In the genomic region with DNA sequence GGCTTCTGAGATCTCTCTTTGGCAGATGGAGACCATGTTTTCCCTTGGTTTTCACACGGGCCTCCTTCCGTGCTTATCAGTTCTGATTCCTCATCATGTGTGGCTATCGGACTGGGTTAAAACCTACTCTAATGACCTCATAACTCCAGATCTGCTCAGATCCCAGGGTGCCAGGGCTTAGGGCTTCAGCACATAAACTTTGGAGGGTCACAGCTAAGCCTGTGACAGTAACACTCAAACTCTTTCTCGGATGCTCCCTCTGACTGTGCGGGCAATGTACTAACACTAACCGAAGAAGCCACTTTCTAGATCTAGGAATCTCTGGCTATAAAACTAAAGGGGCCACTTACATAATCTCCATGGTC, we compare ENCODE assay signal across 15 mouse cellular contexts. TPM values are rescaled to one million over a fixed set of nuclear protein-coding genes. Genes with fewer than 3 reads are reported as not detected.
DNase-seq lines count a peak whose midpoint lies in the region; ATAC-seq lines count a peak whose summit lies in the region.
"Had no signal": no experiment of that assay in that cellular context is flagged by ENCODE, and none has a peak within 500 bp of the region (broad histone marks: within the 10 kb centered on the region; RNA-seq: fewer than 3 reads in every experiment).

No protein-coding gene starts in this region.

- H3K27ac ChIP-seq in heart, embryonic 11.5 days (ENCODE audit: low read depth, low read length), result peak overlapping the region; percentile 71
- H3K27ac ChIP-seq in lung, embryonic 15.5 days, result no peak overlapping the region
- no peak overlapping the region for H3K27ac ChIP-seq in limb, embryonic 12.5 days
- H3K27ac ChIP-seq in stomach, embryonic 15.5 days, result no peak overlapping the region
- H3K27ac ChIP-seq: embryonic facial prominence, embryonic 13.5 days; limb, embryonic 13.5 days had no signal

- WGBS in heart, embryonic 11.5 days (ENCODE audit: insufficient replicate concordance), result 40% methylated on average over 6 of the region's 6 CpGs
- 31% methylated on average over 6 of the region's 6 CpGs for WGBS in lung, embryonic 15.5 days
- WGBS in limb, embryonic 12.5 days, result 46% methylated on average over 6 of the region's 6 CpGs
- WGBS in stomach, embryonic 15.5 days, result 54% methylated on average over 6 of the region's 6 CpGs

- no peaks in the 10 kb centered on the region for H3K9me3 ChIP-seq in heart, embryonic 11.5 days (replicated peaks; ENCODE audit: control insufficient read depth, low read length)
- H3K9me3 ChIP-seq in lung, embryonic 15.5 days, result no peaks in the 10 kb centered on the region
- no peaks in the 10 kb centered on the region for H3K9me3 ChIP-seq in limb, embryonic 12.5 days
- H3K9me3 ChIP-seq in stomach, embryonic 15.5 days, result no peaks in the 10 kb centered on the region
- H3K9me3 ChIP-seq: embryonic facial prominence, embryonic 13.5 days; limb, embryonic 13.5 days had no signal

- H3K36me3 ChIP-seq in heart, embryonic 11.5 days (ENCODE audit: control insufficient read depth, insufficient read depth, low read length), result no peaks in the 10 kb centered on the region
- H3K36me3 ChIP-seq in lung, embryonic 15.5 days, result no peaks in the 10 kb centered on the region
- no peaks in the 10 kb centered on the region for H3K36me3 ChIP-seq in limb, embryonic 12.5 days
- H3K36me3 ChIP-seq in stomach, embryonic 15.5 days, result no peaks in the 10 kb centered on the region
- H3K36me3 ChIP-seq: embryonic facial prominence, embryonic 13.5 days; limb, embryonic 13.5 days had no signal

- H3K27me3 ChIP-seq in heart, embryonic 11.5 days (ENCODE audit: control insufficient read depth, insufficient read depth, low read length), result no peaks in the 10 kb centered on the region
- H3K27me3 ChIP-seq in lung, embryonic 15.5 days, result no peaks in the 10 kb centered on the region
- no peaks in the 10 kb centered on the region for H3K27me3 ChIP-seq in limb, embryonic 12.5 days
- no peaks in the 10 kb centered on the region for H3K27me3 ChIP-seq in stomach, embryonic 15.5 days (replicated peaks)
- H3K27me3 ChIP-seq: embryonic facial prominence, embryonic 13.5 days; limb, embryonic 13.5 days; Patski had no signal

- ATAC-seq in heart, embryonic 11.5 days (replicated peaks; ENCODE audit: insufficient number of reproducible peaks, low FRiP score, low TSS enrichment), result no peak
- no peak for ATAC-seq in lung, embryonic 15.5 days (ENCODE audit: borderline replicate concordance, extremely low read depth, low FRiP score, low TSS enrichment)
- ATAC-seq in limb, embryonic 12.5 days (ENCODE audit: insufficient number of reproducible peaks, insufficient read depth, low FRiP score, low TSS enrichment, low read depth), result 0 out of 2 replicates have a peak, but pooled peaks have one; percentile 3
- ATAC-seq in stomach, embryonic 15.5 days (ENCODE audit: insufficient read depth, low FRiP score, low read depth), result 0 out of 2 replicates have a peak, but pooled peaks have one; percentile 31

- peak overlapping the region; percentile 9 for H3K4me2 ChIP-seq in heart, embryonic 11.5 days
- H3K4me2 ChIP-seq in lung, embryonic 15.5 days, result 0 out of 2 replicates have a peak overlapping the region, but pooled peaks have one; percentile 4
- H3K4me2 ChIP-seq in limb, embryonic 12.5 days, result no peak overlapping the region
- peak overlapping the region; percentile 15; the same call in 1 of the 2 replicates for H3K4me2 ChIP-seq in stomach, embryonic 15.5 days
- H3K4me2 ChIP-seq: embryonic facial prominence, embryonic 13.5 days; limb, embryonic 13.5 days had no signal

- H3K9ac ChIP-seq in heart, embryonic 11.5 days (ENCODE audit: low read depth, low read length), result no peak overlapping the region
- H3K9ac ChIP-seq in lung, embryonic 15.5 days, result no peak overlapping the region
- H3K9ac ChIP-seq in limb, embryonic 12.5 days (replicated peaks), result no peak overlapping the region
- H3K9ac ChIP-seq in stomach, embryonic 15.5 days, result no peak overlapping the region
- H3K9ac ChIP-seq: embryonic facial prominence, embryonic 13.5 days; limb, embryonic 13.5 days had no signal

- no peak for DNase-seq in heart, postnatal 14 days
- DNase-seq in lung, postnatal 36 days, result no peak
- DNase-seq in cerebellum, adult 9-10 months, result no peak
- DNase-seq in adrenal gland, adult 18-20 months (ENCODE audit: low spot score in 2 of 2), result no peak
- DNase-seq: B cell, adult 2 months; cerebellum, adult 8-10 months; gastrocnemius, postnatal 14 days had no signal

- H3K4me1 ChIP-seq in heart, embryonic 11.5 days (ENCODE audit: control insufficient read depth, insufficient read depth, low read length), result peaks cover 6% of the 10 kb centered on the region; the same call in 1 of the 2 replicates
- H3K4me1 ChIP-seq in lung, embryonic 15.5 days, result peaks cover 11% of the 10 kb centered on the region
- H3K4me1 ChIP-seq in limb, embryonic 12.5 days (replicated peaks), result peaks cover 11% of the 10 kb centered on the region
- H3K4me1 ChIP-seq in stomach, embryonic 15.5 days, result peaks cover 4% of the 10 kb centered on the region

- intact Hi-C loops in heart, postnatal 14 days (cut with DNase I), result loop anchor here (5.0 kb wide), 1 partner anchor 60 kb away; no protein-coding TSS in a partner anchor

- no peak overlapping the region for H3K4me3 ChIP-seq in heart, embryonic 11.5 days (ENCODE audit: low read depth, low read length)
- H3K4me3 ChIP-seq in lung, embryonic 15.5 days, result no peak overlapping the region
- H3K4me3 ChIP-seq in limb, embryonic 12.5 days (replicated peaks), result no peak overlapping the region
- no peak overlapping the region for H3K4me3 ChIP-seq in stomach, embryonic 15.5 days (replicated peaks)
- H3K4me3 ChIP-seq: embryonic facial prominence, embryonic 13.5 days; limb, embryonic 13.5 days had no signal

RNA-seq across cellular contexts. Expression of gene Barx2, which starts 59.3 kb away (rescaled TPM):
- 0.07 TPM in 1 of 2 replicates, not detected in the other for polyA plus RNA-seq in heart, embryonic 11.5 days (2014; fragmentation: Nextera tagmentation; extraction: Ambion mirVana)
- total RNA-seq in heart, postnatal 14 days (2021), result not detected
- 0.07 TPM in 1 of 2 replicates, not detected in the other for polyA plus RNA-seq in lung, embryonic 15.5 days (2015; fragmentation: Nextera tagmentation; extraction: Ambion mirVana)
- polyA plus RNA-seq in limb, embryonic 12.5 days (2016; fragmentation: Nextera tagmentation; extraction: Ambion mirVana), result 1.1 and 1.2 TPM in 2 replicates
- polyA plus RNA-seq in stomach, embryonic 15.5 days (2015; fragmentation: Nextera tagmentation; extraction: Ambion mirVana), result 0.62 and 0.69 TPM in 2 replicates
- under 1 TPM in 1 of 2 experiments, not detected in 1; 0.29 TPM for total RNA-seq in adrenal gland, adult 18-20 months (2021)
- total RNA-seq: adrenal gland, postnatal 25 days had no signal

Comparison
In these comparisons a context has a peak if more than half of its experiments do, and no peak if none do; other contexts are left out.
1. ATAC-seq: peak in limb, embryonic 12.5 days (single experiment) and stomach, embryonic 15.5 days (single experiment); none in heart, embryonic 11.5 days (single experiment) and lung, embryonic 15.5 days (single experiment).